Mouse (Mus musculus) adrenal gland, adult 8-10 months (tissue): Measurements from ENCODE around the gene 4930568D16Rik. TPM values are rescaled to one million over a fixed set of nuclear protein-coding genes. Genes with fewer than 3 reads are reported as not detected.

Experiments
- DNase-seq: peaks from one replicate; pipeline ENCODE4 v3.0.0; 2022
- total RNA-seq, 4 experiments: library from RNA; stranded (reverse); gene quantifications; 2 replicates each; pipeline ENCODE4 v1.2.4; 2022

4930568D16Rik gene
- total RNA-seq = not detected

DNA sequence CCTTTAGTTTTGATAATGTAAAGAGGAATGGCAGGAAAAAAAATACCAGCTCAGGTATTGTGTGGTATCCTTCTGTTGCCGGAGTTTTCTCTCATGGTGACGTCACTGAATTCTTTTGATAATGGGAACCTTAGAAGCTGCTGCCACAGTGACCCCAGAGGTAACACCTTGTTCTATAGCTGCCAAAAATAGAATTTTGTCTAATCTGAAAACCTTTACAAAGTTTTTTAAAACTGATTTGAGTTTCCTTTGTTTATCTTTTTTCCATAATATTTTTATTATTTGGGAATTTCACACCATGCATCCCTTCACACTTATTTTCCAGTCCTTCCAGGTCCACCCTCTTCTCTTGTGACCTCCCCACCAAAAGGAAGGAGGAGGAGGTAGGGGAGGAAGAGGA, at the start of gene 4930568D16Rik:
Gene 4930568D16Rik (minus strand): TSS at position 101 of the 400 bp plus-strand sequence.
- no peak for DNase-seq

GRCm38 (mm10) chr2:35417231-35417630, 49.7 kb upstream of the 4930568D16Rik start:
- no peak for DNase-seq

- no peak for DNase-seq
Measured at GRCm38 (mm10) chr2:35416473-35416872, 48.9 kb upstream of the 4930568D16Rik start.

GRCm38 (mm10) chr2:35412810-35413209, 45.3 kb upstream of the 4930568D16Rik start:
- DNase-seq = no peak

DNA sequence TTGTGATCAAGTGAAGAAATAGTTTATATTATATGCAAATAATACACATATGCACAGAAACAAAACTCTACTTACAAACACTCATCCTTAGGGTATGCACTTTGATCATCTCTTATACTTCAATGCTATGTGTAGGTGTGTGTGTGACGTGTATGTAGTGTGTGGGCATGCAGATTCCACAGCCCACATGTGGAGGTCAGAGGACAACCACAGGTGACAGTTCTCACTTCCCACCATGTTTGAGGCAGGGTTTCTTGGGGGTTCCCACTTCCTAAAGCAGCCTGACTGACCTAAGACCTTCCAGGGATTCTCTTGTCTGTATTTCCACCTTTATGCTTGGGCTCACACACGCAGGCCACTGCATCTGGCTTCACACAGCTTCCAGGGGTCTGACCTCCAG, 44.7 kb upstream of the 4930568D16Rik start:
- DNase-seq = no peak

GRCm38 (mm10) chr2:35411640-35412190, 44.2 kb upstream of the 4930568D16Rik start:
- DNase-seq = no peak

DNA sequence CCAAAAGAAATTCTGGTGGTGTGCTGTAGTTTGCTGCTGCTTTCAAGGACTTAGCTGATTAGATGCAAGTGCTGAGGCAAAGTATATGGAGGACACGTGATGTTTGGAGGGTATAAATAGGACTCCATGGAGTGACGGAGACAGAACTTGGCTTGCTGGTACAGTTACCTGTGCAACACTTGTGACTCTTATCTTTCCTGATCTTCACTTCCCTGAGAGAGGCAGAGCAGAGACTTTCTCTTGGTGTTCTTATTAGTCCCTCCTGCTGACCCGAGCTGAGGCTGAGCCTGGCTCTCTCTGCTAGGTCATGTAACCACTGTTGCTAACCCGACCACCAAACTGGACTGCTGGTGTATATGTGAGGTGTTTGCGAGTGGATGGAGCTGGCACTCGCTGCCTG, 41.9 kb upstream of the 4930568D16Rik start:
- DNase-seq = no peak

- no peak for DNase-seq
Measured at GRCm38 (mm10) chr2:35408409-35409110, 41.0 kb upstream of the 4930568D16Rik start.

- DNase-seq = no peak
Measured at GRCm38 (mm10) chr2:35407878-35408277, 40.3 kb upstream of the 4930568D16Rik start.

DNA sequence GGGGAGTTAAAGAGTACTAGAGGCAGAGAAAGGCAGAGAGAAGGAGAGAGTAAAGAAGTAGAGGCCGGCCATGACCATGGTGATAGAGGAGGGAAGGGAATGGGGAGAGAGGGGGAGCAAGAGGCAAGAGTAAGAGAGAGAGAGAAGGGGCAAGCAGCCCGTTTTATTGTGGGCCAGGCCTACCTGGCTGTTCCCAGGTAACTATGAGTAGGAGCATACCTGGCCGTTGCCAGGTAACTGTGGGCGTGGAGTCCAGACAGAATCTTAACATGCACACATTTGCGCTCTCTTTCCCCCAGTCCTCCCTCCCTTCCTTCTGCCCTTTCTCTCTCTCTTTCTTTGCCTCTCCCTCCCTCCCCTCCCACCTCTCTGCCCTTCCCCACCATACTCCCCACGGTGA, 39.7 kb upstream of the 4930568D16Rik start:
- no peak for DNase-seq

DNA sequence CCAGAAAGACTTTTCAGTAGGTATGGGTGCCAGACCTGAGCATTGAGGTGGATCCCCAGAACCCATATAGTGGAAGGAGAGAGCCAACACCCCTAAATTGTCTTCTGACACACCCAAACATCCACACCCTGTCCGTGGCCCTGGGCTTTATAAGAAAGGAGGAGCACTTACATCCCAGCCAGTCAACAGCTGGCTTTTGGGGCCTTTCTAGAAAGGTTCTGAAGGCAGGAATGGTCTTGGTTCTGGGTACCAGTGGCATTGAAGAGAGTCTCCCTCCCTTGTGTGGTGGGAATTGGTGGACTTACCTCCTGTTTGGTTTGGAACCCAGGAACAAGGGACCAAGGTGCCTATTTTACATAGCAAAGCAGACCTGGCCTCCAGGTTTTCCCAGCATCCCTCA, 39.1 kb upstream of the 4930568D16Rik start:
- DNase-seq = no peak

DNA sequence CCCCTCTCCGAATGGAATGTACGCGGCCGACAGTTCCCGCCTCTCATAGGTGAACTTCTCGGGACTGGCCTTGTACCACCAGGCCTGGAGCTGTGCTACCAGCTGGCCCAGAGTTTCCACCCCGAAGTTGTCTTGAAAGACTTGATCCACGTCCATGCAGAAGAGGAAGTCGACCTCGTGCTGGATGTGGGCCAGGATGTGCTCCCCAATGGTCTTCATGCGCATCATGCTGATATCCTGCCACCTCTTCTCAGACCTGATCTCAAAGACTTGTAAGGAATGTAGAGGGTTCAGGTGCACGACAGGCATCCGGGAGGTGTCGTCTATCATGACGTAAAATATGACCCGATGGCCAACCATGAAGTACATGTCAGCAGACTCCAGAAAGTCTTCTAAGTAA, 34.9 kb upstream of the 4930568D16Rik start:
- DNase-seq = no peak

GRCm38 (mm10) chr2:35400739-35401138, 33.2 kb upstream of the 4930568D16Rik start:
- DNase-seq = no peak

DNA sequence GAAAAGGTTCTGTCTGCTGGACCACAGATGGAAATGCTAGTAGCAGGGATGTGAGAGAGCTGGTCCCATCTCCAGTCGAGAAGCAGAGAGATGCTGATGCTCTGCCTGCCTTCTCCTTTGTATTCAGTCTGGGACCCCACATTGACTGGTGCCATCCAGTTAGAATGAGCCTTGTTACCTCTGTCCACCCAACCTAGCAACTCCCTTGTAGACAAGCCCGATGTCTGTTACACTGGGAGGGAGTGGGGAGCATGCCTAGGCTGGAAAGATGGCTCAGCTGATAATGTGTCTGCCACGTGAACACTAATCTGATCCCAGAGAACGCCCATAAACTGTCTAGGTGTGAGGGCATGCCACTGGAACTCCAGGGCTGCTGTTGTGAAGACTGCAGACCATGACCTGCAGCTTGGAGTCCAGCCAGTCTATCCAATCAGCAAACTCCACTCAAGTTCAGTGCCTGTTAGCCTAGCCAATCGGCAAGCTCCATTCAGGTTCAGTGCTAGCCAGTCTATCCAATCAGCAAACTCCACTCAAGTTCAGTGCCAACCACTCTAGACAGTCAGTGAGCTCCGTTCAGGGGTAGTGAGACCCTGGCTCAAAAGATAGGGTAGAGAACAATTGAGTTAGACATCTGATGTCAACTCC, 30.8 kb upstream of the 4930568D16Rik start:
- no peak for DNase-seq

DNA sequence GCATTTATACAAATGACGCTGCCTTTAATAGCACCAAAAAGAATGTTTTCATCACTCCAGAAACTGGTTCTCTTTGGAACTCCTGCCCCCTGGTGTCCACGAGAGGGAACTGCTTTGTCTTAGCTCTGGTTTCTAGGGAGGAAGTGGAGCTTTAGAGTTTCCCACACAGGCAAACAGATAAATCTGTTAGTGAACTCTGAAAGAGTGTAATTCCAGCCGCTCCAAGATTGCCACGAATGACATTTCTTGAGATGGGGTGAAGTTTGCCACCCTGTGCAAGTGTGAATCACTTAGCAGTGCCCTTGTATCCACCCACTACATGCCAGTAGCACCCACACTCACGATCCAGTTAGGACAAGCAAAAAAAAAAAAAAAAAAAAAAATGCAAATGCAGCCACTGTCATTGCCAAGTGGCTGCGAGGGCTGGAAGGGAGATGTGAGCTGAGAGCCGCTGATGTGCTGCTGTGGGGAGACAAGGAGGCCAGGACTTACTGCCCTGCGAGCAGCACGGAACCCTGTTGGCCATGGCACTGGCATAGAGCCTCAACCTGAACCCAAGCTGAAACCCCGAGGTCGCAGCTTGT, 30.2 kb upstream of the 4930568D16Rik start:
- peak; percentile 30 for DNase-seq

DNA sequence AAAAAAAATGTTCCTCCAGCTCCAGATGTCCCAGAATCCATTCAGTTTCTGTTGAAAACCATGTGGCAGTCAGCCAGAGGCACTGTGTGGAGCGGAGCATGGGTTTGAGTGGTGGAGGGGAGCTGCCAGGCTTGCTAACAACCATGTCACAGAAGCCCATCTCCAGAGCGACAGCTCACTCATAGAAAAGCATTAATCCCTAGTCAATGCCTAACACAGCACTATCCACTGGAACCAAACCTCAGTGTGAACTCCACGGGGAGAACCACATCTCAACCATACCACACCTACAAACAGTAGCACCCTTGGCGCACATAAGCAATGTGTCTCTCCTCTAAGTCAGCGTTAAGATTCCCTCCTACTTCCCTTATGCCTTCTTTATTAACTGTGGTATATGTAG, 29.6 kb upstream of the 4930568D16Rik start, which contains the start of gene 4930402F06Rik:
Gene 4930402F06Rik (minus strand): TSS at position 80 of the 400 bp plus-strand sequence.
- DNase-seq = no peak

GRCm38 (mm10) chr2:35385441-35385871, 17.9 kb upstream of the 4930568D16Rik start:
- DNase-seq = no peak

- DNase-seq = no peak
Measured at GRCm38 (mm10) chr2:35379306-35379705, 11.8 kb upstream of the 4930568D16Rik start.

GRCm38 (mm10) chr2:35377600-35377999, 10.1 kb upstream of the 4930568D16Rik start:
- no peak for DNase-seq

DNA sequence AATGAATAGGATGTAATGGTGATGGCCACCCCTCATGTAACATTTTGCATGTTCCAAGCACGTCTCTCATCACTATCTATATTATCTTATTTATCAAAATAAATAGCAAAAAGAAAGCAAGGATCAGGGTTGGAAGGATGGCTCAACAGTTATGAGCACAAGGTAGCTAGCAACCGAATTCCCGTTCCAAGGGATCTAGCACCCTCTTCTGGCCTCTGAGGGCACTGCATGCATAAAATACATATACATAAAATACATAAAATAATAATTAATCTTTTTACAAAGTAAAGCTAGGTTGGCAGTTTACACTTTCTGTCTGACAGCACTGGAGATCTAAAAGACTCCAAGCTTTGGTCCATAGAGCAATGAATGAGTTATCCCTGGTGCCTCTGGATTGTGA, 5.5 kb upstream of the 4930568D16Rik start:
- DNase-seq = no peak

DNA sequence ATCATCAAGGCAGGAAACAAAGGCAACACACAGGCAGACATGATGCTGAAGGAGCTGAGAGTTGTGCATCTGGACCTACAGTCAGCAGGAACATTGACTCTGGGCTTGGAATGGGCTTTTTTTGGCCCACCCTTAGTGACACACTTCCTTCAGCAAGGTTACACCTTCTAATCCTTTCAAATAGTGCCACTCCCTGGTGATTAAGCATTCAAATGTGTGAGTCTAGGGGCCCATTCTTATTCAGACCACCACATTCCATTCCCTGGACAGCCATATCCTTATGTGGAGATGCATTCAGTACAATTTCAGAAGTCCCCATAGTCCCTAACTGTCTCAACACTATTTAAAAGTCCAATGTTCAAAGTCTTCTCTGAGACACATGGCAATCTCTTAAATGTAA, 3.2 kb upstream of the 4930568D16Rik start:
- DNase-seq = no peak

DNA sequence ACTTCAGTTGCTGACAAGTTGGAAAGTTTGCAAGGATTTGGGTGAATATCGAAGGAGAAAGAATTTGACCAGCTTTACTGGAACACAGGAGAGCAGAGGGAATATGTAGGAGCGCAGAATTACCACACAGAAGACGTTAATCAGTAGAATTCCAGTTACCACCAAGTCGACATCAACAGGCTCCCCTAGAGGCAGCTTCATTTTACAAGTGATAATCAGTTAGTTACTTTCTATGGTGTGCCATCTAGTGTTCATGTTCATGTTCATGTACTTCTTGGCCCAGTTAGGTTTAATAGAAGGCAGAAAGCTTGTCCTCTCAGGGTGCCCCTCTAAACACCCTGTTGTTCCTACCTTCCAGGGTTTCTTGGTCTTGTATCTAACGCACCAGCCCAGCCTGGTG, 18.3 kb downstream of the 4930568D16Rik start:
- DNase-seq = no peak

GRCm38 (mm10) chr2:35345984-35346383, 21.5 kb downstream of the 4930568D16Rik start:
- no peak for DNase-seq
